Mouse (Mus musculus) heart, embryonic 11.5 days (tissue): ENCODE data around the gene Focad. TPM values are rescaled to one million over a fixed set of nuclear protein-coding genes. Genes with fewer than 3 reads are reported as not detected.

Experiments used
- ATAC-seq: fragments of 200-750 bp; cut with Nextera tagmentation; replicated peaks from 2 replicates; pipeline ENCODE4 v1.8.0; 2017; ENCODE audit warnings: moderate library complexity; ENCODE audit not compliant: insufficient number of reproducible peaks, low FRiP score, low TSS enrichment
- H3K27ac ChIP-seq: fragments of 300-500 bp; sonication (generic); 2 replicates; pipeline ENCODE4 v1.5.1; 2014; ENCODE audit warnings: mild to moderate bottlenecking, low read depth, low read length
- H3K27me3 ChIP-seq: fragments of 300-500 bp; sonication (generic); 2 replicates; pipeline ENCODE4 v1.6.1; 2014; ENCODE audit warnings: mild to moderate bottlenecking, low read length, mixed read lengths; ENCODE audit not compliant: control insufficient read depth, insufficient read depth
- H3K36me3 ChIP-seq: fragments of 300-500 bp; sonication (generic); 2 replicates; pipeline ENCODE4 v1.6.1; 2014; ENCODE audit warnings: mild to moderate bottlenecking, low read length, moderate library complexity, mixed read lengths; ENCODE audit not compliant: control insufficient read depth, insufficient read depth
- H3K4me1 ChIP-seq: fragments of 300-500 bp; sonication (generic); 2 replicates; pipeline ENCODE4 v1.6.1; 2014; ENCODE audit warnings: low read length; ENCODE audit not compliant: control insufficient read depth, insufficient read depth
- H3K4me2 ChIP-seq: fragments of 300-500 bp; sonication (generic); 2 replicates; pipeline ENCODE4 v1.6.1; 2014; ENCODE audit warnings: mild to moderate bottlenecking, moderate library complexity
- H3K4me3 ChIP-seq: fragments of 300-500 bp; sonication (generic); 2 replicates; pipeline ENCODE4 v1.5.1; 2014; ENCODE audit warnings: low read depth, low read length
- H3K9ac ChIP-seq: fragments of 300-500 bp; sonication (generic); 2 replicates; pipeline ENCODE4 v1.6.1; 2014; ENCODE audit warnings: mild to moderate bottlenecking, low read depth, low read length, moderate library complexity
- H3K9me3 ChIP-seq: fragments of 300-500 bp; sonication (generic); replicated peaks from 2 replicates; pipeline ENCODE4 v1.6.1; 2016; ENCODE audit warnings: low read length; ENCODE audit not compliant: control insufficient read depth
- WGBS: fragments of 180-500 bp; shearing (Covaris S2); extraction: QIAGEN DNeasy Blood & Tissue Kit; methylation state at CpG from one replicate; pipeline ENCODE4 v1.1.7; 2014; ENCODE audit not compliant: insufficient replicate concordance; 5-methylcytosine and 5-hydroxymethylcytosine counted together
- polyA plus RNA-seq: library from polyadenylated mRNA; unstranded; fragments of >200 nt; fragmentation: Nextera tagmentation; extraction: Ambion mirVana; gene quantifications from 2 replicates; pipeline ENCODE4 v1.2.1, GENCODE M21; 2014

Focad gene
- polyA plus RNA-seq, 1 experiment from 2014 or later: 12.2 TPM

DNA sequence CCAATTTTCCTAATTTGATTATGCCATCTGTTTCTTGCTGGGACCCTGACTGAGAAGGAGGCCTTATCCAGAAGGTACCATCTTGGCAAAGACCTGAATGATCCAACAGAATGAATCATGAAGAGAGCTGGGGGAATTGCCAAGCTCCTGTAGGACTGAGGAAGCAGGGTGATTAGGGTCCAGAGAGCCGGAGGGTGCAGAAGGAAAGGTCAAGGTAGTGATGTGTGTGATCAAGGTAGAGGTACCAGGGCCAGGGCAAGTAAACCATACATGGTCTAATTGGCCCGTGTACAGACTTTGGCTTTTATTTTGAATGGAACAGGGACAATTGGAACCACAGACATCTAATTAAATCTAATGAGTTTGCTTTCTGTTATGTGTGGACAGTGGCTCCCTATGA is 4.1 kb upstream of the Focad start:
- WGBS: 80% methylated on average over 2 of the region's 2 CpGs
- no peak for ATAC-seq
- H3K4me3 ChIP-seq: no peak overlapping the region

GRCm38 (mm10) chr4:88094768-88095420 is 465 bp downstream of the Focad start:
- Histone ChIP-seq H3K4me3 (peak overlapping the region; percentile 57), H3K9me3 (no peaks in the 10 kb centered on the region), H3K9ac (peak overlapping the region; percentile 78), H3K27me3 (no peaks in the 10 kb centered on the region), H3K36me3 (no peaks in the 10 kb centered on the region), H3K27ac (no peak overlapping the region), H3K4me2 (peak overlapping the region; percentile 97), H3K4me1 (peaks cover 4% of the 10 kb centered on the region; the same call in 1 of the 2 replicates)
- ATAC-seq: peak; percentile 67; the same call in 1 of the 2 replicates
- WGBS: under 1% methylated on average over 30 of the region's 30 CpGs

More for the DNA sequence above, 4.1 kb upstream of the Focad start:
- Histone ChIP-seq H3K27me3 (no peaks in the 10 kb centered on the region), H3K27ac (no peak overlapping the region), H3K36me3 (no peaks in the 10 kb centered on the region), H3K9ac (no peak overlapping the region), H3K4me2 (no peak overlapping the region), H3K9me3 (no peaks in the 10 kb centered on the region), H3K4me1 (peaks cover 4% of the 10 kb centered on the region; the same call in 1 of the 2 replicates)

GRCm38 (mm10) chr4:88095693-88096092 is 1.3 kb downstream of the Focad start:
- 80% methylated on average over 2 of the region's 2 CpGs for WGBS
- Histone ChIP-seq H3K4me2 (no peak overlapping the region), H3K27me3 (no peaks in the 10 kb centered on the region), H3K27ac (no peak overlapping the region), H3K4me1 (peaks cover 4% of the 10 kb centered on the region; the same call in 1 of the 2 replicates), H3K36me3 (no peaks in the 10 kb centered on the region), H3K4me3 (no peak overlapping the region), H3K9ac (no peak overlapping the region), H3K9me3 (no peaks in the 10 kb centered on the region)
- ATAC-seq: no peak

GRCm38 (mm10) chr4:88108585-88108984 is 14.2 kb downstream of the Focad start:
- no peaks in the 10 kb centered on the region for H3K4me1 ChIP-seq
- H3K9me3 ChIP-seq: no peaks in the 10 kb centered on the region
- WGBS: 65% methylated on average over 3 of the region's 3 CpGs

DNA sequence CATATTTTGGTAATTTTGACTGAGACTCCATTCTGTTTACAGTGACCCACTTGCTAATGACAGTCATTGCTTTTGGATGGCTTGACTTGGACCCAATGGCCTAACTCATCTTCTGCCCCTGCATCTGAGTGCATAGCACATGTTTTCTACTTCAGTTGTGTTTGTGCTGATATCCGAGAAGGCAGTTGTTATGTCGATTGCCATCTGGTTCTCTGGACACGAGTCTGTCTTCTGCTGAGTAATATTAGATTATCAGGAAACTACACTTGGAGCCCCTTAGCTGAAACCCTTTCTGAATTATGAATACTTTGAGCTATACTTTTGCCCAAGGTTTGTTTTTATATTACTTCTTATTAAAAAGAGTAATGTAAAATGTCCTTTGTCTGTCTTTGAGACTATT is 22.9 kb downstream of the Focad start:
- Histone ChIP-seq H3K9me3 (no peaks in the 10 kb centered on the region), H3K4me2 (no peak overlapping the region), H3K4me1 (no peaks in the 10 kb centered on the region), H3K27ac (no peak overlapping the region), H3K36me3 (no peaks in the 10 kb centered on the region), H3K4me3 (no peak overlapping the region), H3K27me3 (no peaks in the 10 kb centered on the region), H3K9ac (no peak overlapping the region)
- no peak for ATAC-seq
- WGBS: 71% methylated on average over 3 of the region's 3 CpGs

More at GRCm38 (mm10) chr4:88108585-88108984, 14.2 kb downstream of the Focad start:
- H3K4me2 ChIP-seq: no peak overlapping the region
- no peak overlapping the region for H3K27ac ChIP-seq
- H3K36me3 ChIP-seq: no peaks in the 10 kb centered on the region
- no peak overlapping the region for H3K9ac ChIP-seq
- no peak for ATAC-seq
- no peak overlapping the region for H3K4me3 ChIP-seq
- no peaks in the 10 kb centered on the region for H3K27me3 ChIP-seq

DNA sequence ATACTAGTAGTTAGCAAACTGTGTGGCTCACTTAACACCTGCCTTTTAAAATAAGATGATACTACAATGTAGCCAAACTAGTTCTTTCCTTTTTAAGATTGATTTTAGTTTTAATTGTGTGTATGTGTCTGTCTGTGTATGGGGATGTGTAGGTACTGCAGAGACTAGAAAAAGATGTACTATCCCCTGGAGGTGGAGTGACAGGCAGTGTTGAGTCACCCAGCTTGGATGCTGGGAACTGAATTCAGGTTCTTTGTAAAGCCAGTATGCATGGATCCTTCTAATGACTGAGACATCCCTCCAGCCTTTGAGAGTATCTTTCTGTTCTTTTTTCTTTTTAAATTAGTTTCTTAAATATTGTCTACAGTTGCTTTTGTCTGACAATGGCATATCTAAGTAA is 23.5 kb downstream of the Focad start:
- no peak overlapping the region for H3K27ac ChIP-seq
- H3K36me3 ChIP-seq: no peaks in the 10 kb centered on the region
- H3K27me3 ChIP-seq: no peaks in the 10 kb centered on the region
- no peak overlapping the region for H3K4me3 ChIP-seq
- no peaks in the 10 kb centered on the region for H3K4me1 ChIP-seq
- no peaks in the 10 kb centered on the region for H3K9me3 ChIP-seq
- H3K9ac ChIP-seq: no peak overlapping the region
- no peak for ATAC-seq
- no peak overlapping the region for H3K4me2 ChIP-seq

GRCm38 (mm10) chr4:88118750-88119395 is 24.4 kb downstream of the Focad start:
- H3K27ac ChIP-seq: no peak overlapping the region
- H3K9ac ChIP-seq: no peak overlapping the region
- no peak for ATAC-seq
- no peak overlapping the region for H3K4me3 ChIP-seq
- H3K27me3 ChIP-seq: no peaks in the 10 kb centered on the region
- H3K9me3 ChIP-seq: no peaks in the 10 kb centered on the region
- no peaks in the 10 kb centered on the region for H3K36me3 ChIP-seq
- WGBS: 77% methylated on average over 5 of the region's 5 CpGs
- H3K4me1 ChIP-seq: no peaks in the 10 kb centered on the region
- H3K4me2 ChIP-seq: no peak overlapping the region

GRCm38 (mm10) chr4:88120091-88120490 is 25.7 kb downstream of the Focad start:
- Histone ChIP-seq H3K27ac (no peak overlapping the region), H3K4me1 (no peaks in the 10 kb centered on the region), H3K36me3 (no peaks in the 10 kb centered on the region), H3K4me3 (no peak overlapping the region), H3K9ac (no peak overlapping the region), H3K9me3 (no peaks in the 10 kb centered on the region), H3K4me2 (no peak overlapping the region), H3K27me3 (no peaks in the 10 kb centered on the region)
- ATAC-seq: no peak

GRCm38 (mm10) chr4:88122472-88122871 is 28.0 kb downstream of the Focad start:
- no peak overlapping the region for H3K4me2 ChIP-seq
- H3K27ac ChIP-seq: no peak overlapping the region
- no peaks in the 10 kb centered on the region for H3K27me3 ChIP-seq
- no peaks in the 10 kb centered on the region for H3K36me3 ChIP-seq
- H3K4me3 ChIP-seq: no peak overlapping the region
- H3K9ac ChIP-seq: no peak overlapping the region
- no peak for ATAC-seq
- H3K9me3 ChIP-seq: no peaks in the 10 kb centered on the region
- 88% methylated on average over 3 of the region's 3 CpGs for WGBS
- H3K4me1 ChIP-seq: no peaks in the 10 kb centered on the region
